Mouse (Mus musculus): ENCODE measurements around the gene Synm. TPM values are rescaled to one million over a fixed set of nuclear protein-coding genes. Genes with fewer than 3 reads are reported as not detected.

Gene Synm
- polyA plus RNA-seq, 1 experiment, result 17.2 TPM

DNA sequence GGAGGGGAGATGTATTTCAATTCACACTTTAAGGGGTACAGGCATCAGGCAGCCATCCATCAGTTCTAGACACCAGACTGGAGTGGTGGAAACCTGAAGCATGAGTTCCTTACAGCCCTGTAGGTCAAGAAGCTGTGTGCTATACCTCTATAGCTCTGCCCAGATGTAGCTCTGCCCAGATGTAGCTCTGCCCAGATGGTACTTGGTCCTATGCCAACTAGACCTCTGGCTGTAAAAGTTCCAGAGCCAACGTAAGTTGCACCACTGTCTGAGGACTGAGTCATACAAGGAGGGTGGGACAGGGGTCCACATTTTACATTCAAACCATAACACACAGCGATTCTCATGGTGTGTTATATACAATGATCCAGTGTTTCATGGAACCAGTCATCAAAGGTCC lies 28.3 kb upstream of the Synm start:
- 55% methylated on average over 2 of the region's 2 CpGs for WGBS
- Histone ChIP-seq H3K4me3 (replicated peaks; ENCODE audit: extremely low read depth, low read depth, low read length) (no peak overlapping the region), H3K4me1 (ENCODE audit: control insufficient read depth, insufficient read depth, low read length) (no peaks in the 10 kb centered on the region)
- no peak for DNase-seq
- TF ChIP-seq POLR2A (IDR thresholded peaks at IDR 0.05; ENCODE audit: borderline replicate concordance, extremely low read depth, low read depth, low read length) (no peak), CTCF (IDR thresholded peaks at IDR 0.05; ENCODE audit: insufficient read depth, low read length) (no peak)

DNA sequence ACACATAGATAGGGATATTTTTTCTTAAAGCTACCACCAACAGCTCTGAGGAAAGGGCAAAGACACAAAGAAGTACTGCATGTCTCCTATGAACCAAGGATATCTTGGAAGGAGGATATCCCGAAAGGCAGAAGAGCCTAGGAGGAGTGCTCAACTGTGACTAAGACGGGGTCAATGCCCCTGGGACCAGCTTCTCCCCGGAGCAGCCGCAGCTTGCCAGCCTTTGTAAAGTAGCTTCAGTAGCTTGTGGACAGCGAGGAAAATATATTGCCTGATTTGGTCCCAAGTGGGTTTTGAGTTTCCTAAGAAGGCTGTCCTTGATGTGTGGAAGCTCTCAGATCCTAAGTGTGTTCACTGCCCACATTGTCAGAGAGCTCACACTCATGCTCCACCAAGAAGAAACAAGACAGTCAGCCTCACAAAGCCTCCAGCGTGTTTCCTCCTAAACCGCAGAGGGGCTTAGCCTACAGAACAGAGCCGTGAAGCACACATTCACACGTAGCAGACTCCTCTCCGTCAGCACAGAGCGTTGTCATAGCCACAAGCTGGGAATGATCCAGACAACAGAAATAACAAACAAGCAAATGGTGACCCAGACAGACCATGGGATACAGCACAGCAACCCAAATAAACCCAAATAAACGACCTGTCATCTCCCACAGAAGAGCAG lies 17.2 kb upstream of the Synm start:
- H3K4me3 ChIP-seq (replicated peaks; ENCODE audit: extremely low read depth, low read depth, low read length), result no peak overlapping the region
- TF ChIP-seq POLR2A (IDR thresholded peaks at IDR 0.05; ENCODE audit: borderline replicate concordance, extremely low read depth, low read depth, low read length) (no peak), CTCF (IDR thresholded peaks at IDR 0.05; ENCODE audit: insufficient read depth, low read length) (no peak)
- no peaks in the 10 kb centered on the region for H3K4me1 ChIP-seq (ENCODE audit: control insufficient read depth, insufficient read depth, low read length)
- DNase-seq, result no peak
- WGBS, result 52% methylated on average over 12 of the region's 12 CpGs

DNA sequence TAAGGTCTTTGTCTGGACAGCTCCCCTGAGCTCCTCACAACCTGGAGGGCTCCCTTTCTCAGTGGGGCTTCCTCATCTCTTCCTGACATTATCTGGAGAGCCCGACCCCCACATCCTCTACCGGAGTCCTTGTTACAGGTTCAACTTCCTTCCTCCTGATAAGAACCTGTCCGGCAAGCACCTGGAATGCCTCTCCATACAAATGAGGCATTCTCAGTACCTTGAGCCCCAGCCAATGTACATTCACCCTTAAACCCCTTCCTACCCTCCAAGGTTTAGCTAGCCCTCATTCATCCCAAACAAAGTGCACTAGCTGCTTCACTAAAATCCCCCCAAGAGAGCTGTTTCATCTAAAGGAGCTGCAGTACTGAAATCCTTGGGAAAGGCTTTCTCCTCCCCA lies 16.1 kb upstream of the Synm start:
- Histone ChIP-seq H3K4me1 (ENCODE audit: control insufficient read depth, insufficient read depth, low read length) (0 out of 2 replicates have a peak, but pooled peaks cover 2% of the 10 kb centered on the region), H3K4me3 (replicated peaks; ENCODE audit: extremely low read depth, low read depth, low read length) (no peak overlapping the region)
- 29% methylated on average over 3 of the region's 3 CpGs for WGBS
- no peak for DNase-seq
- TF ChIP-seq CTCF (IDR thresholded peaks at IDR 0.05; ENCODE audit: insufficient read depth, low read length) (no peak), POLR2A (IDR thresholded peaks at IDR 0.05; ENCODE audit: borderline replicate concordance, extremely low read depth, low read depth, low read length) (no peak)

DNA sequence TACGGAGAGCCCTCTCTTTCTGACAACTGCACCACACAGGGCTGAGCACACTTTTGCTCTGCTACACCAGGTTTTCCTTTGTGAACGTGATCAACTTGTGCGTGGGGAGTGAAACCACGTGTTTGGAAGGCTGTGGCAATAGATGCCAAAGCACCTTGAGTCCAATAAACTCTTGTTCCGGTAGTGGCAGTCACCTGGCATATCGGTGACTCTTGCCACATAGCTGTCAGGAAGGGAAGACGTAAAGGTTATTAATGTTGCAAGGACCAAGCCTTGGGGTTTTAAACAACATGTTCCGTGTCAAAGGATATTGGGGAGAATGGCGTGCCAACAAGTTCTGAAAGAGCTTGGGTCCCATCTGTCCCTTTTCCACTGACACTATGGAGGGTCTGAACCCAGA lies 12.7 kb upstream of the Synm start:
- 76% methylated on average over 9 of the region's 9 CpGs for WGBS
- no peak overlapping the region for H3K4me3 ChIP-seq (replicated peaks; ENCODE audit: extremely low read depth, low read depth, low read length)
- H3K4me1 ChIP-seq (ENCODE audit: control insufficient read depth, insufficient read depth, low read length), result 0 out of 2 replicates have a peak, but pooled peaks cover 2% of the 10 kb centered on the region
- DNase-seq, result no peak
- no peak for TF ChIP-seq POLR2A (IDR thresholded peaks at IDR 0.05; ENCODE audit: borderline replicate concordance, extremely low read depth, low read depth, low read length)
- TF ChIP-seq CTCF (IDR thresholded peaks at IDR 0.05; ENCODE audit: insufficient read depth, low read length), result no peak

DNA sequence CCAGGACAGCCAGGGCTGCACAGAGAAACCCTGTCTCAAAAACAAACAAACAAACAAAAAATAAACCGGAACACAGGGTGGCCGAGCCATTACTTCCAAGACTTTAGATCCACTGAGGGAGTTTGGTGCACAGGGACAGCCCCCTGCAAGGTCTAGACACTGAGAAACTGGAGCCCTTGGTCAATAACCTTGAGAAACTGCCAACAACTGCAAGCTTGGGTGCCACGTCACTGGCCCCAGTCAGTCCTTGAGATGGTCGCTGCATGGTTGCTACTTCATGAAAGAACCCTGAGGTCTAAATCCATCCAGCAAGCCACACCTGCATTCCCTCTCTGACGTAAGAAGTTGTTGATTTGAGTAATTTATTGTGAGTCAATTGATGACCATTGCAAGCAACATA lies 9.9 kb upstream of the Synm start:
- no peak for DNase-seq
- WGBS, result 91% methylated on average over 5 of the region's 5 CpGs
- no peak for TF ChIP-seq CTCF (IDR thresholded peaks at IDR 0.05; ENCODE audit: insufficient read depth, low read length)
- TF ChIP-seq POLR2A (IDR thresholded peaks at IDR 0.05; ENCODE audit: borderline replicate concordance, extremely low read depth, low read depth, low read length), result no peak
- Histone ChIP-seq H3K4me3 (replicated peaks; ENCODE audit: extremely low read depth, low read depth, low read length) (no peak overlapping the region), H3K4me1 (ENCODE audit: control insufficient read depth, insufficient read depth, low read length) (0 out of 2 replicates have a peak, but pooled peaks cover 2% of the 10 kb centered on the region)

DNA sequence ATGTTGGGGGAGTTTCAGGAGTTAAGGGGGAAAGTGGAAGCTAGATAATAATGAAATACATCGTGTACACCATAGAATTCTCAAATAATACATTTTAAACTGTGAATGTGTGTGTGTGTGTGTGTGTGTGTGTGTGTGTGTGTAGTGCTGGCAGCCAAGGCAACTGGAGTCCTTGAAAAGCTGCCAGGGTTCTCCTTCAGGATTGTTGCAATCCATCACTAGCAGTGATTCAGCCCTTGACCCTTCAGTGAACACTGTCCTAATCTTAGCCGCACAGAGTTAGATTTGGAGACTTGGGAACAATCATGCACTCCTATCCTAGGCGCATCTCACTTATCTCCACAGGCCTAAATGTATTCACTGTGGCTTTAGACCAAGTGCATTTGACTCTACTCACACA lies 8.6 kb upstream of the Synm start:
- Histone ChIP-seq H3K4me1 (ENCODE audit: control insufficient read depth, insufficient read depth, low read length) (0 out of 2 replicates have a peak, but pooled peaks cover 2% of the 10 kb centered on the region), H3K4me3 (replicated peaks; ENCODE audit: extremely low read depth, low read depth, low read length) (no peak overlapping the region)
- TF ChIP-seq CTCF (IDR thresholded peaks at IDR 0.05; ENCODE audit: insufficient read depth, low read length) (no peak), POLR2A (IDR thresholded peaks at IDR 0.05; ENCODE audit: borderline replicate concordance, extremely low read depth, low read depth, low read length) (no peak)
- WGBS, result 55% methylated on average over 3 of the region's 3 CpGs
- no peak for DNase-seq

DNA sequence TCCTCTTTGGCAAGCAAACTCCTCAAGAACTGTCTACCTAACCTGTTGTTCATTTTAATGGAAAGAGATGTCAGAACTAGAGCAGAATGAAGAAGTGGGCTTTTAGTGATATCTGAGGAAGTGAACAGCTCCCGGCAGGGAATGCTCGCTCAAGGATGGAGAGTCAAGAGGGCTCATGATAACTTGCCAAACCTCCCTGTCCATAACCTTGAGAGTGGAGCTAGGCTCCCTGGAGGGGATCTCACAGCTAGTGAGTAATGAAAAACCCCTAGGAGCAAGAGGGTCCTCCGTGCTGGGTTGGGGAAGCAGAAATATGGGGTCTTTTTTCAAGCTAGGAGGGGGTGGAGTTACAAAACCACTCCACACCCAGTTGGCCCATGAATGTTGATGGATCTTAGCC lies 4.1 kb upstream of the Synm start:
- Histone ChIP-seq H3K4me3 (replicated peaks; ENCODE audit: extremely low read depth, low read depth, low read length) (no peak overlapping the region), H3K4me1 (ENCODE audit: control insufficient read depth, insufficient read depth, low read length) (no peaks in the 10 kb centered on the region)
- DNase-seq, result no peak
- 58% methylated on average over 3 of the region's 3 CpGs for WGBS
- no peak for TF ChIP-seq CTCF (IDR thresholded peaks at IDR 0.05; ENCODE audit: insufficient read depth, low read length)
- TF ChIP-seq POLR2A (IDR thresholded peaks at IDR 0.05; ENCODE audit: borderline replicate concordance, extremely low read depth, low read depth, low read length), result no peak

DNA sequence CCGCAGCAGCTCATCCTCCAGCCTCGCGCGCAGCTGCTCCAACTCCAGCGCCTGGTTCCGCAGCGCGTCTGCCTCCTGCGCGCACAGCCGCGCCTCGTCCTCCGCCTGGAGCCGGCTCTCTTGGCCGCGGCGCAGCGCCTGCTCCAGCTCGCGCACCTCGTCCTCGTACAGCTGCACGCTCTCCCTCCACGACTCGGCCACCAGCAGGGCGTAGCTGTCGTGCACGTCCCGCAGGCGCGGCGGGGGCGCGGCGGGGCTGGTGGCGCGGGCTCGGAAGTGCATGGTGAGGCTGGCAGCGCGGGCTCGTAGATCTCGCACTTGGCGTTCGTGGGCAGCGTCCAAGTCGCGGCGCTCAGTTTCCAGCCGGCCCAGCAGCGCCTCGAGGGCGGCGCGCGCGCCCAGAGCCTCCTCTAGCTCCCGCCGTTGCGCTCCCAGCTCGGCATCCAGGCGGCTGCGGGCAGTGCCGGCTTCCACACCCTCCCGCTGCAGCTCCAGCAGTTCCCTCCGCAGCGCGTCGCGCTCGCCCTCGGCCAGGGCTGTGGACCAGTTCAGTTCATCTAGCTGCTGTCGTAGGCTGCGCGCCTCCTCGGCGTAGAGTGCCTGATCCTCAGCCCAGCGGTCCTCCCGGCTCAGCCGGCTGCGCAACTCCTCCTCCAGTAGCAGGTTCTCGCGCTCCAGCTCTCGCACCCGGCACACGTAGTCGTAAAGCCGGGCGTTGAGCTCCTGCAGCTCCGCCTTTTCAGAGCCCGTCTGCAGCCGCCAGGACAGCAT lies 499 bp downstream of the Synm start:
- TF ChIP-seq POLR2A (IDR thresholded peaks at IDR 0.05; ENCODE audit: borderline replicate concordance, extremely low read depth, low read depth, low read length), result 0 out of 2 replicates have a peak, but pooled peaks have one; percentile 4
- TF ChIP-seq CTCF (IDR thresholded peaks at IDR 0.05; ENCODE audit: insufficient read depth, low read length), result no peak
- 1% methylated on average over 92 of the region's 92 CpGs for WGBS
- Histone ChIP-seq H3K4me3 (replicated peaks; ENCODE audit: extremely low read depth, low read depth, low read length) (peak overlapping the region; percentile 75), H3K4me1 (ENCODE audit: control insufficient read depth, insufficient read depth, low read length) (peaks cover 2% of the 10 kb centered on the region; the same call in 1 of the 2 replicates)
- DNase-seq, result no peak

DNA sequence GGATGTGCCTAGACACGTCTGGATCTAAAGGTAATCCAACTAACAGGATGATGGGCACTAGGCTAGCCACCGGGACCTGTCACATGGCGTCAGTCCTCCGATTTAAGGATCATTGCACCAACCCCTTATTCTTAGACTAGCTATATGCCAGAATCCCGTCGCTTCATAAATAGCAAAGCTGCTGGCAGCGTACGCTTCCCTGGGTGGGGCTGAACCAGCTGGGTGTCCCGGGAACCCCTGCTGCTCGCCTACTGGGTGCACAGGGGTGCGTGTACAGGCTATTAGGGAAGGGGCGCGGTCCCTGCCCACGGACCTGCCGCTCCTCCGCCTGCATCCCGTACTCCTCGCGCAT lies 1.1 kb downstream of the Synm start:
- Histone ChIP-seq H3K4me1 (ENCODE audit: control insufficient read depth, insufficient read depth, low read length) (peaks cover 3% of the 10 kb centered on the region; the same call in 1 of the 2 replicates), H3K4me3 (replicated peaks; ENCODE audit: extremely low read depth, low read depth, low read length) (peak overlapping the region; percentile 75)
- no peak for DNase-seq
- no peak for TF ChIP-seq CTCF (IDR thresholded peaks at IDR 0.05; ENCODE audit: insufficient read depth, low read length)
- TF ChIP-seq POLR2A (IDR thresholded peaks at IDR 0.05; ENCODE audit: borderline replicate concordance, extremely low read depth, low read depth, low read length), result no peak
- 2% methylated on average over 19 of the region's 19 CpGs for WGBS

DNA sequence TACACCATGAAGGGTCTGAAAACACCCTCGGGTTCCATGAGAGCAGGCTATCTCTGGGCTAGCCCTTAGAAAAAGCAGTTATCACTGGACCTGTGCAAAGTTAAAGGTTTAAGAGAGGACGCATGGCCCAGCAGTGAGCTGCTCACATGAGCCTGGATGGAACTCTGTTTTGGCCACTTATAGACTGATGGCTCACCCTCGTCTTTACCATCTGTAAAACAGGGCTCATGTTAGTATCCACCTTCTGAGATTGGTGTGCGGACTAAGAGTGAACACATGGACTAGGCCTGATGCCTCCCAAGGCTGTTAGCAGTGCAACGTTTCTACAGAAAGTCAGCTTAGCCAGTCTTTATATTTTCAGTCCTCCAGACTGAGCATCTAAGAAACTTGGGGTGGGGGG lies 2.9 kb downstream of the Synm start:
- peaks cover 3% of the 10 kb centered on the region; the same call in 1 of the 2 replicates for H3K4me1 ChIP-seq (ENCODE audit: control insufficient read depth, insufficient read depth, low read length)
- TF ChIP-seq CTCF (IDR thresholded peaks at IDR 0.05; ENCODE audit: insufficient read depth, low read length), result no peak
- TF ChIP-seq POLR2A (IDR thresholded peaks at IDR 0.05; ENCODE audit: borderline replicate concordance, extremely low read depth, low read depth, low read length), result no peak

More for the DNA sequence above, 2.9 kb downstream of the Synm start:
- WGBS, result 87% methylated on average over 5 of the region's 5 CpGs
- DNase-seq, result no peak
- no peak overlapping the region for H3K4me3 ChIP-seq (replicated peaks; ENCODE audit: extremely low read depth, low read depth, low read length)
